ENCODE assay signal across 31 mouse cellular contexts in the genomic region with DNA sequence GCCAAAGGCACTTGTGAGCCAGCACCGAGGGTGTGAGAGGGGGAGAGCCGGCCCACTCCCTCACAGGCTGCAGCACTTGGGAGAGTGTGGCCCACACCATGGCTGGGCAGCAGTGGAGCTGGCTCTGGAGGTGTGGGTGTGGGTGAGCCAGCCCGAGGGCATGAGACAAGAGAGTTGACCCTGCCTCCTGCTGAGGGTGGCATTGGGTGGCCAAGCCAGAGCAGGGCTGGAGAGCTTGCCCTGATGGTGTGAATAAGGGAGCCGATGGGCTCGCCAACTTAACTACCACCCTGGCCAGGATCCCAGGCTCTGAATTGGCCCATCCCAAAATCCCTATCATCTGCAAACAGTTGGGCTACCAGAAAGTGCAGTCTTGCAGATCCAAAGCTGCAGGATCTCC. TPM values are rescaled to one million over a fixed set of nuclear protein-coding genes. Genes with fewer than 3 reads are reported as not detected.
DNase-seq lines count a peak whose midpoint lies in the region; ATAC-seq lines count a peak whose summit lies in the region.
"Had no signal": no experiment of that assay in that cellular context is flagged by ENCODE, and none has a peak within 500 bp of the region (broad histone marks: within the 10 kb centered on the region; RNA-seq: fewer than 3 reads in every experiment).

No protein-coding gene starts in this region.

- intact Hi-C loops in heart, postnatal 10 days (cut with DNase I) = no loop called here

- no peaks in the 10 kb centered on the region for H3K9me3 ChIP-seq in neural tube, embryonic 15.5 days (replicated peaks)
- H3K9me3 ChIP-seq: embryonic facial prominence, embryonic 10.5 days; embryonic facial prominence, embryonic 15.5 days; G1E; heart, embryonic 13.5 days; kidney, embryonic 15.5 days; limb, embryonic 10.5 days; limb, embryonic 15.5 days; liver, embryonic 13.5 days had no signal

- H3K4me2 ChIP-seq in neural tube, embryonic 15.5 days = no peak overlapping the region
- H3K4me2 ChIP-seq: embryonic facial prominence, embryonic 15.5 days; heart, embryonic 13.5 days; kidney, embryonic 15.5 days; limb, embryonic 15.5 days; liver, embryonic 13.5 days had no signal

- H3K27ac ChIP-seq in neural tube, embryonic 15.5 days (replicated peaks) = no peak overlapping the region
- H3K27ac ChIP-seq: embryonic facial prominence, embryonic 10.5 days; embryonic facial prominence, embryonic 15.5 days; heart, embryonic 13.5 days; kidney, embryonic 15.5 days; limb, embryonic 10.5 days; limb, embryonic 15.5 days; liver, embryonic 13.5 days had no signal

- H3K4me3 ChIP-seq in neural tube, embryonic 15.5 days (replicated peaks) = no peak overlapping the region
- H3K4me3 ChIP-seq: embryonic facial prominence, embryonic 10.5 days; embryonic facial prominence, embryonic 15.5 days; heart, embryonic 13.5 days; kidney, embryonic 15.5 days; limb, embryonic 10.5 days; limb, embryonic 15.5 days; liver, embryonic 13.5 days had no signal

- no peaks in the 10 kb centered on the region for H3K27me3 ChIP-seq in neural tube, embryonic 15.5 days (replicated peaks)
- H3K27me3 ChIP-seq: embryonic facial prominence, embryonic 15.5 days; heart, embryonic 13.5 days; kidney, embryonic 15.5 days; limb, embryonic 15.5 days; liver, embryonic 13.5 days; Patski had no signal

- peak; percentile 59 for DNase-seq in cerebellum, postnatal 14 days
- no peak for DNase-seq in cerebellum, adult 9-10 months
- peak; percentile 74 for DNase-seq in heart, adult 11 months
- DNase-seq in heart, postnatal 10 days = no peak
- peak; percentile 43 to 63 for DNase-seq in layer of hippocampus, postnatal 10 days (ENCODE audit: low spot score in 2 of 2)
- no peak for DNase-seq in layer of hippocampus, adult 9-10 months (ENCODE audit: low spot score)
- DNase-seq in neural tube, embryonic 10.5 days (ENCODE audit: extremely low spot score, low spot score) = no peak
- DNase-seq: adrenal gland, postnatal 10 days; cerebellum, adult 11 months; cerebellum, postnatal 25 days; gastrocnemius, postnatal 25 days; heart, adult 18-20 months; heart, postnatal 14 days; kidney, adult 18-20 months; kidney, postnatal 25 days; liver, embryonic 13.5 days; lung, adult 18-20 months; lung, postnatal 4 days; retina, postnatal 1 day; right cerebral cortex, postnatal 14 days; thymus, postnatal 14 days had no signal

- peaks cover 8% of the 10 kb centered on the region; the same call in 1 of the 2 replicates for H3K4me1 ChIP-seq in neural tube, embryonic 15.5 days

- 77% methylated on average over 5 of the region's 5 CpGs for WGBS in neural tube, embryonic 15.5 days

- H3K9ac ChIP-seq in neural tube, embryonic 15.5 days (replicated peaks) = no peak overlapping the region
- H3K9ac ChIP-seq: embryonic facial prominence, embryonic 15.5 days; heart, embryonic 13.5 days; kidney, embryonic 15.5 days; limb, embryonic 15.5 days; liver, embryonic 13.5 days had no signal

- ATAC-seq in neural tube, embryonic 15.5 days (ENCODE audit: low FRiP score) = 0 out of 2 replicates have a peak, but pooled peaks have one; percentile 29
- ATAC-seq: lung, postnatal 0 days; Patski had no signal

- H3K36me3 ChIP-seq in neural tube, embryonic 15.5 days = no peaks in the 10 kb centered on the region
- H3K36me3 ChIP-seq: embryonic facial prominence, embryonic 10.5 days; embryonic facial prominence, embryonic 15.5 days; G1E; heart, embryonic 13.5 days; kidney, embryonic 15.5 days; limb, embryonic 10.5 days; limb, embryonic 15.5 days; liver, embryonic 13.5 days had no signal

RNA-seq across cellular contexts. Expression of a gene that starts 35.6 kb away (rescaled TPM):
- 10 to 100 TPM; 35.0 to 36.3 TPM for total RNA-seq in heart, postnatal 10 days (2021)
- 10 to 100 TPM; 15.0 to 17.8 TPM for total RNA-seq in layer of hippocampus, postnatal 10 days (2021)
- 22.5 and 52.3 TPM in 2 replicates for polyA plus RNA-seq in neural tube, embryonic 15.5 days (2015; fragmentation: Nextera tagmentation; extraction: Ambion mirVana)

Comparison
In these comparisons a context has a peak if more than half of its experiments do, and no peak if none do; other contexts are left out.
1. DNase-seq: peak in cerebellum, postnatal 14 days (2 of 2), heart, adult 11 months (single experiment) and layer of hippocampus, postnatal 10 days (2 of 2); none in cerebellum, adult 9-10 months (single experiment), heart, postnatal 10 days (0 of 2), layer of hippocampus, adult 9-10 months (single experiment) and neural tube, embryonic 10.5 days (single experiment).